Mouse (Mus musculus): Measurements from ENCODE around the gene Ptma. TPM values are rescaled to one million over a fixed set of nuclear protein-coding genes. Genes with fewer than 3 reads are reported as not detected.
"Not testable (repeated sequence)": the region's sequence is repeated elsewhere in the genome, so short reads cannot be mapped to it uniquely, and the experiment has no call there.

The Ptma gene
- polyA plus RNA-seq, 1 experiment, result 749 TPM

DNA sequence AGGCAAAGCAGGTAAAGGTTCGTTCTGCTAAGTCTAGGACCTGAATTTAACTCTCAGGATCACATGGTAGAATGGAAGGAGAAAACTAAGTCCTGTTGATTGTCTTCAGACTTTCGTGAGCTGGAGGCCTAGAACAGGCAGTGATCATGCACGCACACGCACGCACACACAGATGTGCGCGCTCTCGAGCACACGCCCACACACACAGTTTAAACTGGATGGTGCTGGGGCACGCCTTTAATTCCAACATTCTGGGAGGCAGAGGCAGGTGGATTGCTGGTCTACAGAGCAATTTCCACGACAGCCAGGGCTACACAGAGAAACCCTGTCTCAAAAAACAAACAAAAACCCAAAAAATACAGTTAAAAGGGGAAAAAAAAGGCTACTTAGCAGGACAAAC is 44.2 kb upstream of the Ptma start:
- H3K27ac ChIP-seq (ENCODE audit: insufficient read depth, low read depth, low read length), result no peak overlapping the region
- H3K27me3 ChIP-seq (ENCODE audit: control insufficient read depth, insufficient read depth, low read length), result no peaks in the 10 kb centered on the region
- H3K4me3 ChIP-seq (ENCODE audit: low read depth, low read length), result no peak overlapping the region
- H3K4me1 ChIP-seq (ENCODE audit: control insufficient read depth, insufficient read depth, insufficient read length, low read length), result peaks cover 12% of the 10 kb centered on the region
- WGBS, result 89% methylated on average over 11 of the region's 11 CpGs
- no peaks in the 10 kb centered on the region for H3K36me3 ChIP-seq (ENCODE audit: control insufficient read depth, insufficient read depth, low read length)
- no peak for TF ChIP-seq CTCF (IDR thresholded peaks at IDR 0.05; ENCODE audit: extremely low read depth, insufficient read length, insufficient replicate concordance, low read depth, low read length)
- no peak for TF ChIP-seq POLR2A (IDR thresholded peaks at IDR 0.05; ENCODE audit: low read depth, low read length)

DNA sequence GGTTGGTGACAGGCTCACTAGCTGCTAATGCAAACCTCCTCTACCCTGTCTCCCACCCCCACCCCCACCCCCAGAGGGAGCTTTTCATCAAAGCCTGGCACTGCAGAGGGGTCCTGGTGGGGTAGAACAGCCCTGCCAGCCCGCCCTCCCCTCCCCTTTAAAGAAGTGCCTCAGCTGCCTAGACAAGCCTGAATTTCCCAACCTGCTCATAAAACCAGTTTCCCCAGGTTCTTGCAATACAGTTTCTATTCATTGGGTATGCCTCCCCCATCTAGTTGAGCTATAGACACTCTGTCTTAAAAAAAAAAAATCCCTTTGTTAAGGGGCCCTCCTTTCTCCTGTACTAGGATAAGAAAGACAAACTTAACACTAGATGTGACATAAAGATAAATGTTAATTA is 43.8 kb upstream of the Ptma start:
- H3K4me3 ChIP-seq (ENCODE audit: low read depth, low read length), result no peak overlapping the region
- H3K36me3 ChIP-seq (ENCODE audit: control insufficient read depth, insufficient read depth, low read length), result no peaks in the 10 kb centered on the region
- no peak overlapping the region for H3K27ac ChIP-seq (ENCODE audit: insufficient read depth, low read depth, low read length)
- peaks cover 12% of the 10 kb centered on the region for H3K4me1 ChIP-seq (ENCODE audit: control insufficient read depth, insufficient read depth, insufficient read length, low read length)
- TF ChIP-seq CTCF (IDR thresholded peaks at IDR 0.05; ENCODE audit: extremely low read depth, insufficient read length, insufficient replicate concordance, low read depth, low read length) (no peak), POLR2A (IDR thresholded peaks at IDR 0.05; ENCODE audit: low read depth, low read length) (no peak)
- 73% methylated on average over 1 of the region's 1 CpGs for WGBS
- H3K27me3 ChIP-seq (ENCODE audit: control insufficient read depth, insufficient read depth, low read length), result no peaks in the 10 kb centered on the region

DNA sequence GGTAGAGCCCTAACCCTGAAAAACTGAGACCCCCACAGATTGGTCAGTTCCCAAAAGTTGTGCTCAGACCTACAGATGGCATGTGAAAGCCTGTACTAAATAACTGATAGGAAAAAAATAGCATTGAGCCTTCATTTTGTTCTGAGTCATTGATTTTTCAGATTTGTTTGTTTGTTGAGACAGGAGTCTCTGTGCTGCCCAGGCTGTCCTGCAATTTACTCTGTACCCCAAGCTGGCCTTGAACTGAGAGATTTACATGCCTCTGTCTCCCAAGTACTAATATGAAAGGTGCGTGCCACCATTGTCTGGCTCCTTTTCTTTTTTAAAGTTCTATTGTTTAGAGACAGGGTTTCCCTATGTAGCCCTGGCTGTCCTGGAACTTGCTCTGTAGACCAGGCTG is 41.2 kb upstream of the Ptma start:
- Histone ChIP-seq H3K36me3 (ENCODE audit: control insufficient read depth, insufficient read depth, low read length) (no peaks in the 10 kb centered on the region), H3K27me3 (ENCODE audit: control insufficient read depth, insufficient read depth, low read length) (no peaks in the 10 kb centered on the region), H3K27ac (ENCODE audit: insufficient read depth, low read depth, low read length) (no peak overlapping the region), H3K4me3 (ENCODE audit: low read depth, low read length) (no peak overlapping the region), H3K4me1 (ENCODE audit: control insufficient read depth, insufficient read depth, insufficient read length, low read length) (peaks cover 14% of the 10 kb centered on the region)
- TF ChIP-seq POLR2A (IDR thresholded peaks at IDR 0.05; ENCODE audit: low read depth, low read length), result no peak
- no peak for TF ChIP-seq CTCF (IDR thresholded peaks at IDR 0.05; ENCODE audit: extremely low read depth, insufficient read length, insufficient replicate concordance, low read depth, low read length)
- WGBS, result 100% methylated on average over 1 of the region's 1 CpGs

DNA sequence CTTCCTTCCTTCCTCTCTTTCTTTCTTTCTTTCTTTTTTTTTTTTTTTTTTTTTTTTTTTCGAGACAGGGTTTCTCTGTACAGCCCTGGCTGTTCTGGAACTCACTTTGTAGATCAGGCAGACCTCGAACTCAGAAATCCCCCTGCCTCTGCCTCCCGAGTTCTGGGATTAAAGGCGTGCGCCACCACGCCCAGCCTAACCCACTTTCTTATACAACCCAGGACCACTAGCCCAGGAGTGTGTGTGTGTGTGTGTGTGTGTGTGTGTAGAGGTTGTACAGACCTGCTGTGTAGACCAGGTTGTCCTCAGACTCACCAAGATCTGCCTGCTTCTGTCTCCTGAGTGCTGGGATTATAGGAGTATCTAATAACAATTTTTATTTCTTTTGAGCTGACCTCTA is 40.7 kb upstream of the Ptma start:
- H3K4me1 ChIP-seq (ENCODE audit: control insufficient read depth, insufficient read depth, insufficient read length, low read length), result peaks cover 16% of the 10 kb centered on the region
- H3K27ac ChIP-seq (ENCODE audit: insufficient read depth, low read depth, low read length); H3K27me3 ChIP-seq (ENCODE audit: control insufficient read depth, insufficient read depth, low read length); H3K4me3 ChIP-seq (ENCODE audit: low read depth, low read length); H3K36me3 ChIP-seq (ENCODE audit: control insufficient read depth, insufficient read depth, low read length): not testable (repeated sequence)
- WGBS, result 90% methylated on average over 6 of the region's 6 CpGs

DNA sequence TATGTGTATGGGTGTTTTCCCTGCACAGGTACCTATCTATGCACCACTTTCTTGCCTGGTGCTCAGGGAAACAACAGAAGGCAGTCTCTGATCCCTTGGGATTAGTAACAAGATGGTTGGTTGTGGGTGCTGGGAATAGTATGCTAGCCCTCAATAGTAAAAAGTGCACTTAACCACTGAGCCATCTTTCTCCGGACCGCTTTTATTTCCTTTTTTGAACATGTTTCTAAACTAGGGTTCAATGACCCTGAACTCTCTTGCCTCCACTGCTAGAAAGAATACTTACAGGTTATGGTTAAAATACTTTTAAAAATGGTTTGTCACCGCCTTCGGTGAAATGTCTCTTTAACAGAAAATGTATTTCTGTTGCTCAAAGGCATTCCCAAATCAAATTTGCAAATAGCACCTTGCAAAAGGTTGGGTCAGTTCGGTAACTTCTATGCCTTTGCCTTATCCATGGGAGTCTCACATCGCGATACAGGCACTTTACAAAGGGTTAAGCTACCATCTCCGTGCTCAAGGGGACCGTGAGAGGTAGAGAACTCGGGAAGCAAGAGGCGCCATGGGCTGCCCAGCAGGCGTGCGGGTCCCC is 39.7 kb upstream of the Ptma start:
- H3K27ac ChIP-seq (ENCODE audit: insufficient read depth, low read depth, low read length), result peak overlapping the region; percentile 87
- TF ChIP-seq POLR2A (IDR thresholded peaks at IDR 0.05; ENCODE audit: low read depth, low read length), result no peak
- TF ChIP-seq CTCF (IDR thresholded peaks at IDR 0.05; ENCODE audit: extremely low read depth, insufficient read length, insufficient replicate concordance, low read depth, low read length), result no peak
- H3K4me3 ChIP-seq (ENCODE audit: low read depth, low read length), result peak overlapping the region; percentile 91
- H3K36me3 ChIP-seq (ENCODE audit: control insufficient read depth, insufficient read depth, low read length), result no peaks in the 10 kb centered on the region
- H3K4me1 ChIP-seq (ENCODE audit: control insufficient read depth, insufficient read depth, insufficient read length, low read length), result peaks cover 23% of the 10 kb centered on the region
- no peaks in the 10 kb centered on the region for H3K27me3 ChIP-seq (ENCODE audit: control insufficient read depth, insufficient read depth, low read length)
- 5% methylated on average over 13 of the region's 13 CpGs for WGBS

DNA sequence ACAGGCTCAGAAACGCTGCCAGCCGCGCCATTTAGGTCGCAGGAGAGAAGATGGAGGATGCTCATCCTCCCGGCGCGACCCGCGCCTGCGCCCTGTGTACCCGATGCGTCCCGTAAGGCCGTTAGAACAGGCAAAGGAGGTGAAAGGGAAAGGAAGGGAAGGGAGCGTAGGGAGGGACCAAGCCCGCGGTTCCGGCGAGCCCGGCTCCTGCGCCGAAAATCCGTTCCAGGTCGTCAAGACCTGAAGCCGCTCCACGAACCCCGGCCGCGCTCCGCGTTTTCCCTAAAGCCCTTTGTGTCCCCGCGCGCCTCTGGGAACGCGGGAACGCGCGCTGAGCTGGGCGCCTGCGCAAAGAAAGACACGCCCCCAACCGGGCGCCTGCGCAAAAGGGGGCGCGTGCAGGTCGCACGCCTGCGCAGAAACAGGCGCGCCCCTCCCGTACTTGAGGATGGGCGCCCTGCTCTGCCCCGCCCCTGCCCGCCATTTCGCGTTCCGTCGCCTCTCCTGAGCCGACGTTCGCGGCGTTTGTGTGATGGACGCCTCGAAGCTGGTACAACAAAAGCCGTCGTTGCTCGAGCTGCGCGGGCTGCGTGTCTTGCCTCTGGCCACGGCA is 39.1 kb upstream of the Ptma start:
- Histone ChIP-seq H3K36me3 (ENCODE audit: control insufficient read depth, insufficient read depth, low read length) (no peaks in the 10 kb centered on the region), H3K4me3 (ENCODE audit: low read depth, low read length) (peak overlapping the region; percentile 91), H3K27ac (ENCODE audit: insufficient read depth, low read depth, low read length) (peak overlapping the region; percentile 97), H3K27me3 (ENCODE audit: control insufficient read depth, insufficient read depth, low read length) (no peaks in the 10 kb centered on the region), H3K4me1 (ENCODE audit: control insufficient read depth, insufficient read depth, insufficient read length, low read length) (peaks cover 26% of the 10 kb centered on the region; the same call in 1 of the 2 replicates)
- WGBS, result under 1% methylated on average over 74 of the region's 74 CpGs
- TF ChIP-seq CTCF (IDR thresholded peaks at IDR 0.05; ENCODE audit: extremely low read depth, insufficient read length, insufficient replicate concordance, low read depth, low read length) (no peak), POLR2A (IDR thresholded peaks at IDR 0.05; ENCODE audit: low read depth, low read length) (peak; percentile 91)

DNA sequence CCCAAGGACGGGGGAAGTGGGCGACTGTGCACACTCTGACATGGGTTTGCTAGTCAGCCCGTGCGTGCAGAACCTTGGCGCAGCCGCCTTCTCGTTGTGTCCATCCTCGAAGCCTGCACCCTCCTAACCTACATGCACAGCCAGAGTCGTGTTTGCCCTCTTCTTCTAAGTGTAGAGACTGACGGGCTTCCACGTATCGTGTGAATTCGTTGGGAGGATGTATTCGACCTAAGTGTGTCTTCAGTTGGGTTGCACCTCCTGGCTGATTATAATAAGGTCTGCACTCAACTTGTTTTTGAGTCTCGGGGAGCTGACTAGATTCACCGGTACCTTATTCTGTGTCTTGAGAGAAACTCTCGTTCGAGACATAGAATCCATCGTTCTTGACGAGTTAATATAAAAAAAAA is 38.6 kb upstream of the Ptma start:
- peaks cover 28% of the 10 kb centered on the region; the same call in 1 of the 2 replicates for H3K4me1 ChIP-seq (ENCODE audit: control insufficient read depth, insufficient read depth, insufficient read length, low read length)
- peak overlapping the region; percentile 97 for H3K27ac ChIP-seq (ENCODE audit: insufficient read depth, low read depth, low read length)
- H3K36me3 ChIP-seq (ENCODE audit: control insufficient read depth, insufficient read depth, low read length), result no peaks in the 10 kb centered on the region
- TF ChIP-seq CTCF (IDR thresholded peaks at IDR 0.05; ENCODE audit: extremely low read depth, insufficient read length, insufficient replicate concordance, low read depth, low read length) (no peak), POLR2A (IDR thresholded peaks at IDR 0.05; ENCODE audit: low read depth, low read length) (no peak)
- WGBS, result 2% methylated on average over 20 of the region's 20 CpGs
- H3K27me3 ChIP-seq (ENCODE audit: control insufficient read depth, insufficient read depth, low read length), result no peaks in the 10 kb centered on the region
- peak overlapping the region; percentile 91 for H3K4me3 ChIP-seq (ENCODE audit: low read depth, low read length)

All from small intestine, adult 2 months (tissue).